In the genomic region with DNA sequence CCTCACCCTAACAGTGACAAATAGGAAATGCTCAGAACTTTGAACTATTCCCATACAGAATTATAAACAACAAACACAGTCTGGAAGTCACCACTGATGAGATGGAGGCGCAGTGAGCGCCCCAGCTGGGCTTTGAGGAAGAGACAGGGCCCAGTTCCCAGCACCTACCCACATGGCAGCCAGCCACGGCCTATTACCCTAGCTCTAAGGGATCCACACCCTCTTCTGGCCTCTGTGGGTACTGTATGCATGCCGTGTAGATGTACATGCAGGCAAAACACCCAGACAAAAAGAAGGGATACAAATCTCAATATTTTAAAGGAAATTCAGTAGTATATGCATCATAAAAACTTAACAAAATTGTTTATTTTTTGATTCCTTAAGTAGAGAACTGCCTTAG, we compare ENCODE assay signal across 13 mouse cellular contexts. TPM values are rescaled to one million over a fixed set of nuclear protein-coding genes. Genes with fewer than 3 reads are reported as not detected.
DNase-seq lines count a peak whose midpoint lies in the region; ATAC-seq and TF ChIP-seq lines count a peak whose summit lies in the region.
"Had no signal": no experiment of that assay in that cellular context is flagged by ENCODE, and none has a peak within 500 bp of the region (broad histone marks: within the 10 kb centered on the region; RNA-seq: fewer than 3 reads in every experiment).

No protein-coding gene starts in this region.

- DNase-seq in CD4-positive, CD25-positive, alpha-beta regulatory T cell, adult 2 months (ENCODE audit: low read depth, low spot score) = peak; percentile 18
- DNase-seq in kidney, adult 2 months = peak; percentile 15
- peak; percentile 18 for DNase-seq in thymus, postnatal 14 days
- DNase-seq in thymus, adult 18-20 months = no peak
- peak; percentile 5 for DNase-seq in splenic B cell, adult 2 months (ENCODE audit: low read depth, low spot score)
- no peak for DNase-seq in spleen, postnatal 10 days (ENCODE audit: low spot score in 2 of 2)
- DNase-seq: cerebellum, adult 11-12 months; kidney, adult 8-10 months had no signal

- no peak for ATAC-seq in CD4-positive, CD25-positive, alpha-beta regulatory T cell, adult 4 months
- no peak for ATAC-seq in kidney, embryonic 16.5 days (ENCODE audit: low FRiP score, low TSS enrichment)

- H3K9me3 ChIP-seq in kidney, embryonic 16.5 days (ENCODE audit: low read length) = no peaks in the 10 kb centered on the region
- H3K9me3 ChIP-seq: heart, embryonic 12.5 days; hindbrain, embryonic 10.5 days; megakaryocyte, embryonic 14.5 days had no signal

- H3K9ac ChIP-seq in kidney, embryonic 16.5 days (replicated peaks; ENCODE audit: low read length) = no peak overlapping the region
- H3K9ac ChIP-seq: heart, embryonic 12.5 days had no signal

- no peak overlapping the region for H3K27ac ChIP-seq in kidney, adult 2 months (ENCODE audit: insufficient read depth, low read depth, low read length)
- H3K27ac ChIP-seq in kidney, embryonic 16.5 days (ENCODE audit: low read length) = no peak overlapping the region
- H3K27ac ChIP-seq: hindbrain, embryonic 10.5 days had no signal

- H3K27me3 ChIP-seq in kidney, adult 2 months (replicated peaks; ENCODE audit: control insufficient read depth, insufficient read depth, low read length) = no peaks in the 10 kb centered on the region
- H3K27me3 ChIP-seq in kidney, embryonic 16.5 days (ENCODE audit: insufficient read depth, low read length) = no peaks in the 10 kb centered on the region
- no peaks in the 10 kb centered on the region for H3K27me3 ChIP-seq in splenic B cell, adult 2 months (ENCODE audit: control insufficient read depth, insufficient read depth, low read length, poor library complexity, severe bottlenecking)
- H3K27me3 ChIP-seq: heart, embryonic 12.5 days; megakaryocyte, embryonic 14.5 days had no signal

- 0 out of 2 replicates have a peak, but pooled peaks have one; percentile 11 for TF ChIP-seq CTCF in kidney, adult 2 months (conservative IDR thresholded peaks at IDR 0.05; ENCODE audit: insufficient read depth, insufficient read length, low read depth, low read length)

- 95% methylated on average over 4 of the region's 4 CpGs for WGBS in kidney, adult 2 months
- WGBS in kidney, embryonic 16.5 days = 95% methylated on average over 4 of the region's 4 CpGs

- H3K4me2 ChIP-seq in kidney, embryonic 16.5 days (replicated peaks; ENCODE audit: low read depth, low read length) = no peak overlapping the region
- H3K4me2 ChIP-seq: heart, embryonic 12.5 days had no signal

- H3K4me1 ChIP-seq in kidney, adult 2 months (ENCODE audit: control insufficient read depth, insufficient read depth, low read length) = no peaks in the 10 kb centered on the region
- H3K4me1 ChIP-seq in kidney, embryonic 16.5 days (ENCODE audit: insufficient read depth, low read length) = no peaks in the 10 kb centered on the region
- H3K4me1 ChIP-seq: heart, embryonic 12.5 days; hindbrain, embryonic 10.5 days had no signal

- H3K36me3 ChIP-seq in kidney, adult 2 months (ENCODE audit: control insufficient read depth, insufficient read depth, low read length) = peaks cover 3% of the 10 kb centered on the region
- H3K36me3 ChIP-seq in kidney, embryonic 16.5 days (ENCODE audit: insufficient read depth, low read length) = peaks cover 57% of the 10 kb centered on the region
- H3K36me3 ChIP-seq in splenic B cell, adult 2 months (ENCODE audit: control insufficient read depth, insufficient read depth, low read length, poor library complexity, severe bottlenecking) = peaks cover 18% of the 10 kb centered on the region

- TF ChIP-seq POLR2A in kidney, adult 2 months (IDR thresholded peaks at IDR 0.05; ENCODE audit: low read depth, low read length) = no peak

- H3K4me3 ChIP-seq in kidney, adult 2 months (ENCODE audit: insufficient read depth, low read depth, low read length) = no peak overlapping the region
- no peak overlapping the region for H3K4me3 ChIP-seq in kidney, embryonic 16.5 days (ENCODE audit: low read length)
- H3K4me3 ChIP-seq: heart, embryonic 12.5 days; hindbrain, embryonic 10.5 days; megakaryocyte, embryonic 14.5 days had no signal

RNA-seq across cellular contexts. Expression of gene Ccdc66, which starts 14.7 kb away (rescaled TPM):
- polyA plus RNA-seq in CD4-positive, CD25-positive, alpha-beta regulatory T cell, adult 4 months (2017; shearing (Covaris generic)) = 10 to 100 TPM; 13.5 to 23.3 TPM
- polyA plus RNA-seq in kidney, adult 2 months (2012; rRNA removed) = 1.6 and 2.0 TPM in 2 replicates
- 11.5 and 11.8 TPM in 2 replicates for polyA plus RNA-seq in kidney, embryonic 16.5 days (2015; fragmentation: Nextera tagmentation; extraction: Ambion mirVana)

Comparison
In these comparisons a context has a peak if more than half of its experiments do, and no peak if none do; other contexts are left out.
1. DNase-seq: peak in CD4-positive, CD25-positive, alpha-beta regulatory T cell, adult 2 months (single experiment), kidney, adult 2 months (single experiment), thymus, postnatal 14 days (single experiment) and splenic B cell, adult 2 months (single experiment); none in thymus, adult 18-20 months (0 of 2) and spleen, postnatal 10 days (0 of 2).